Mouse (Mus musculus) spleen, postnatal 10 days (tissue): ENCODE measurements around the gene Banp.

Source experiments
- DNase-seq, 2 experiments: peaks; one replicate each; pipeline ENCODE4 v3.0.0; 2021 to 2022; ENCODE audit warnings: low spot score in 2 of 2

Banp gene

DNA sequence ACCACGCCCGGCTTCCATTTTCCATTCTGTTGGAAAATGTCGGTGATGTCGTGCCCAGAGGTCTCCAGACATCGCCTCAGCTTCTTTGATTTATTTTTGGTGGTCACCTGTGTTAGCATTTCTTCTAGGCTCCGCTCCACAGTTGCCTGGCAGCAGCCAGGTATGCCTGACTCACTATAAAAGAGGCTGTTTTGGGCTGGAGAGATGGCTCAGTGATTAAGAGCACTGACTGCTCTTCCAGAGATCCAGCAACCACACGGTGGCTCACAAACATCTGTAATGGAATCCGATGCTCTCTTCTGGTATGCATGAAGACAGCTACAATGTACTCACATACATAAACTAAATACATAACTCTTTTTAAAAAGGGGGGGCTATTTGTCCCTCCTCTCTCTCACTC, 23.3 kb upstream of the Banp start:
- DNase-seq, result no peak

DNA sequence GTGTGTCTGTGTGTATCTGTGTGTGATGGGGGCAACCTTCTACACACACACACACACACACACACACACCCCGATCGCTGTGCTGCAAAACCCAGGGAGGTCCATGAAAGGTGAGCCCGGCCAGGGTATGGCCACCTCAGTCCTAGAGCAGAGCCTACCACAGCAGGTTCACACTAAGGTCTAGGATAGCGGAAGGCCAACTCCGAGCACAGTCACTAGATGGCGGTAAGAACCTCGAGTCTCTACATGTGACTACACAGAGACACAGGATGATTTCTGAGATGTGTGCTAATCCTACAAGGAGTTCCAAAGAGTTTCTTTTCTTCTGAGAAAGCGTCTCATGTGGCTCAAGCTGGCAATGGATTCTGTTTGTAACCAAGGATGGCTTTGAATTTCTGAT, 22.2 kb upstream of the Banp start:
- peak in 1 of 2 experiments; percentile 70 for DNase-seq

DNA sequence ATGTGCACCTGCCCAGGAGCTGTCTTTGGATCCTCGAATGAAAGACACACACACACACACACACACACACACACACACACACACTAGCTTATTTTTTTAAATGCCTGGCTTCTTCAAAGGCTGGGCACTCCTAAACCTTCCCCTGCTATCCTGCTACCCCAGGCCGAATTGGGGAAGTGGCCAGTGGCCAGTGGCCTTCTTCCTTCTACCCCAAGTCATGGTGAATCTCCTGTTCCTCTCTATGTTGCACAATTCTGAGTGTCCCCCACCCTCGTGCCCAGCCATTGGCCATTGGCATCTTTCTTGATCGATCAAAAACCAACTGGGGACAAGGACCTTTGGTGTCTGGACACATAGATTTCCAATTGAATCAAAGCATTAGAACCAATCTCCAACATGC, 19.5 kb upstream of the Banp start:
- DNase-seq, result no peak

DNA sequence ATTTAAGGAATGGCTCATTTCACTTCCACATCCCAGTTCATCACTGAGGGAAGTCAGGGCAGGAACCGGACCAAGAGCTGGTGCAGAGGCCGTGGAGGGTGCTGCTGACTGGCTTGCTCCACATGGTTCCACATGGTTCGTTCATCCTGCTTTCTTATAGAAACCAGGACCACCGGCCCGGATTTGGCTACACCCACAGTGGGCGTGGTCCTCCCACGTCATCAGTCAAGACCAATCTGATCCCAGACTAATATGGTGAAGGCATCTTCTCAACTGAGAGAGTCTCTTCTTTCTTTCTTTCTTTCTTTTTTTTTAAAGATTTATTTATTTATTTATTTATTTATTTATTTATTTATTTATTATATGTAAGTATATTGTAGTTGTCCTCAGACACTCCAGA, 18.0 kb upstream of the Banp start:
- no peak for DNase-seq

- DNase-seq, result no peak
Observed at GRCm38 (mm10) chr8:121932026-121932667, 17.4 kb upstream of the Banp start.

DNA sequence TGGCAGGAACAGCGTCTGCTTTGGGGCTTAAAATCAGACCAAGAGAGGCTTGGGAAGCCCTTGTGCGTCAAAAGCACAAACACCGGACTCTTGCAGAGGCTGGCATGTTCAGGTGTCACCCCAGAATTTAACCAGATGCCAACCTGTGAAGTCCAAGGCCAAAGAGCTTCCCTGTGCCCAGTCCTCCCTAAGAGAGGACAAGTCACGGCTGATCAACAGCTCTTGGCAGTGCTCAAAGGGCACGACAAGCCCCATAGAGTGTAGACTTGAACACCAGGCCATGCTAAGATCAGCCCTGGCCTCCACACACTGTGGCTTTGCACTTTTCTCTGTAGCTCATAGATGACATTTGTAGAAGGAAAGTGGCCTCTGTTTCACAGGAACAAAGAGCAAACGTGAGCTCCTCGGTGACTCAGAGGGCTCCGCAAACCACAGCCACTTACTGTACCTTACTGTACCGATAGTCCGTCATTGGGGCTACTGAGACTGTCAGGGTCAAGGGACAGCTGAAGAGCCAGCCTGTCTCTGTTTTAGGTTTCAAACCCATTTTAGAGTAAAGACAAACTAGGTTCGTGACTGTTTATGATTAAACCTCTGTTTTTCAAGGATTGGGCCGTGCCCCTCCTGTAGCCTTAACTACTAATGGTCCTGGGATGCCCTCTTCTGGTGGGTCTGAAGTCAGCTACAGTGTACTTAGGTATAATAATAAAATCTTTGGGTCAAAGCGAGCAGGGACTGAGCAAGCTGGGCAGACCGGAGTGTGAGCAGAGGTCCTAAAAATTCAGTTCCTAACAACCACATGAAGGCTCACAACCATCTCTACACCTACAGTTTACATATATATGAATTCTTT, 16.7 kb upstream of the Banp start:
- no peak for DNase-seq

GRCm38 (mm10) chr8:121934506-121934905, 15.0 kb upstream of the Banp start:
- peak; percentile 35 to 54 for DNase-seq

GRCm38 (mm10) chr8:121934923-121935322, 14.6 kb upstream of the Banp start:
- DNase-seq, result no peak

DNA sequence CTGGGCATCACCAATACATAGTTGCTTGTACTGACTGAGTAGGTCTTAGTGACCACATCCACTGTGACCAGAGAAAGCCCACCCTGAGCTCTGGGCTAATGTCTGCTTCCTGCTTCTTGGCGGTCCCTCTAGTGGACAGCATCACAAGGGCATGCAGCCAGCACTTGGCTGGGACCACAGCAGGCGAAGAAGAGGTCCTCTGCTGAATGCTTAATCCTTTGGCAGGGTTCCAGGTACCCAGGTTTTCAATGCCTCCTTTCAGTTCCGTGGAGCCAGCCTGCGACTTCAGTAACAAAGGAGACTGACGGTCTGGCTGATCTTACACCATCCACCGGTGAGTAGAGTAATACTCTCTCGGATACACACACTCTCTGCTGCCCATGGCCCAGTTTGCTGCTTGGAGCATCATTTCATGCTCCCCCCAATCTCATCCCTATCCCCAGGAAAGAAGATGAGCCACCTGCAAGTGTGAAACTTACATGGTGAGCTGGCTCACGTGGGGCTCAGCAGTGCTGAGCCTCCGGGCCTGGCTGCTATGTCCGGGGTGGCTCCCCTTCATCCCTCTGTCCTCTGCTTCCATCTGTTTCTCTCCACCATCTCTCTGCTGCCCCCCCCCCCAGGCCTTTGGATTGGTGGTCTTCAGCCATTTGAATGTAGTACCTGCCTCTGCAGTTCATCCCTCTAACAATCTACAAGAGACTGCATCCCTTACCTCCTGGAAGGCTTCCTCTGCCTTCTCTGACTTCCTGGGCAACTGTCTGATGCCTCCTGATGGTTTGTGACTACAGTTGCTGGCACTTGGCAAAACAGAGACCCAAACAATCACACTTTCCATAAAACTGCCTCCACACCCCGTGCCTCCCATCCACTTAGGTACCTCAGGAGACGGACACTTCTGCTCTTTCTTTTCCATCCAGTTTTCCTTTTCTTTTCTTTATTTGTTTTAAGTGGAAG, 13.9 kb upstream of the Banp start:
- DNase-seq, result no peak

DNA sequence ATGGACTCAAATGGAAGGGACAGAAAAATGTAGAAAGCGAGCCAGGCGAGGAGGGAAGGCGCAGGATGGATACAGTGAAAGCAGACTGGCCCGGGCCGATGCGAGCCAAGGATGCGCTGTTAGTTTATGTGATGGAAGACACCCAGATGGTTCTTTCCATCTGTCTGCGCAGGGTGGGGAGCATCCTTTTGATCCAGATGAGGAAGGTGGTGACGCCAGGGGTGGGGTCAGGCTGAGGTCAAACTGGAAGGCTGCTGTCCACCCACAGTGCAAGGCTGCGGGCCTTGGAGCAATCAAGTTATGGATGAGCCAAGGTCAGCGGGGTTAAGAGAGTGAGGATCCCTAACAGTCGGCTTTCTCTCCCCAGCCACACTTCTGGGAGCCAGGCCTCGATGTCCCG, 13.2 kb upstream of the Banp start:
- DNase-seq, result no peak

- no peak for DNase-seq
Observed at GRCm38 (mm10) chr8:121938732-121939131, 10.8 kb upstream of the Banp start.

DNA sequence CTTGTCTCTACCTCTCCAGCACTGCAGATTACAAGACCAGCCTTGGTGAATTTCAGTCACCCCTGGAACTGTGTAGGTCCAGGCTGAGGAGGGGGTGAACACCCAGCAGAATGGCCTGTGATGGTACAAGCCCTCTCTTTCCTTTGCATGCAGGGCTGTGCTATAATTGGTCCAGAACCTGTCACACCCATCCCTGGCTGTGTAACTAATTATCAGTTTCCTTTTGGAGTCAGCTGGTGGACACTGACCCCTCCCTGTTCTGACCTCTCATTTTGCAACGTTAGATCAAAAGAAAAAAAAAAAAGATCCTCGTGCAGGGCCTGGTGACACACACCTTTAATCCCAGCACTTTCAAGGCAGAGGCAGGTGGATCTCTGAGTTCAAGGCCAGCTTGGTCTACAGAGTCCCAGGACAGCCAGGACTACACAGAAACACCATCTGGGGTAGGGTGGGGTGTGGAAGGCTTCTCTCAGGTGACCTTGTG, 6.5 kb upstream of the Banp start:
- no peak for DNase-seq

DNA sequence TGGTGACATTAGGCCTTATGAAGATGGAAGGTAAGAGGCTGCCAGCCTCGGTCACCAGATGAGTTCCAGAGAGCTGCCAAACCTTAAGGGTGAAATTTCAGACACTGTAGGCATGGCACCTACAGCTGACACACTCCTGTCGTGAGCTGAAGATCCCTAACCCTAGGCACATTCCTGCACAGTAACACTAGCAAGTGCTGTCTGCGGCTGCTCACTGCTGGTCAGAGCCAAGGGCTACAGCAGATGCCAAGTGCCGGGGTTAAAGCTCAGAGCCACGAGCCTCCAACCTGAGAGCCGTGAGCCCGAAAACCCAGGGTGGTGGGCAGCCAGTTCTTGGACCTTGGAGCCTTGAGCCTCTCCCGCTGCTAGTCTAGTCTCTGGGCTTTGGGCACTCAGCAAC, 5.8 kb upstream of the Banp start:
- DNase-seq, result no peak

GRCm38 (mm10) chr8:121944831-121945230, 4.7 kb upstream of the Banp start, which contains the start of gene Car5a:
Gene Car5a (minus strand): TSS chr8:121944904.
- no peak for DNase-seq

- no peak for DNase-seq
Observed at GRCm38 (mm10) chr8:121946351-121946750, 3.2 kb upstream of the Banp start.

DNA sequence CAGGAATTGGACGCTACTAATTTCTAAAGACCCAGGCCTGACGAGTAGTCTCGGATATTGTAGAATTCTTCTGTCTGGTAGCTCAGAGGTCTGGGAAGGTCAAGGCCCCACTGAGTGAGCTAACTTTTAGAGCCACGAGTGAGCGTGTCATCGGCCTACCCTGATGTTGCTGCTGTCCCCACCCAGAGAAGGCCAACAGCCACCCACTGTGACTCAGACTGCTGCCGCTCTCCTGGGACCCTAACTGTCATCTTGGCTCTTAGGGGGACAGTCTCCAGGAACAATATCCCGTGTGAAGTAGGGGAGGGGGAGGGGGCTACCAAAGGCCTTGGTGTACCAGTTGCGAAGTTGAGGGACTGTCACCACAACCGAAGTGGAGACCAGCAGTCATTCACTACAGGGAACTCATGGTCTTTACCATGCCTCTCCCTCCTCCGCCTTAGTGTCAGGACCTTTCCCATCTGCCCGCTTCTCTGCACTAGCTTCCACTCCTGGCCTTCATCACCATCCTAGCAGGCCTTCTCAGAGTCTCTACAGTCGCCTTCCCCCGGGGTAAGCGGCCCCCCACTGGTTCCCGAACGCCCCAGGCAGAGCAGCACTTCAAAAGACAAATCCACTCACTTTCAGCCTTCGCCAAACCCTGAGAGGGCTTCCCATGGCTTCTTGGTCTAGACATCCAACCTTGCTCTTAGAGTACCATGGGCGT, 2.4 kb upstream of the Banp start:
- no peak for DNase-seq

- DNase-seq, result peak; percentile 86 to 94
Observed at GRCm38 (mm10) chr8:121947753-121948141, 1.8 kb upstream of the Banp start.

DNA sequence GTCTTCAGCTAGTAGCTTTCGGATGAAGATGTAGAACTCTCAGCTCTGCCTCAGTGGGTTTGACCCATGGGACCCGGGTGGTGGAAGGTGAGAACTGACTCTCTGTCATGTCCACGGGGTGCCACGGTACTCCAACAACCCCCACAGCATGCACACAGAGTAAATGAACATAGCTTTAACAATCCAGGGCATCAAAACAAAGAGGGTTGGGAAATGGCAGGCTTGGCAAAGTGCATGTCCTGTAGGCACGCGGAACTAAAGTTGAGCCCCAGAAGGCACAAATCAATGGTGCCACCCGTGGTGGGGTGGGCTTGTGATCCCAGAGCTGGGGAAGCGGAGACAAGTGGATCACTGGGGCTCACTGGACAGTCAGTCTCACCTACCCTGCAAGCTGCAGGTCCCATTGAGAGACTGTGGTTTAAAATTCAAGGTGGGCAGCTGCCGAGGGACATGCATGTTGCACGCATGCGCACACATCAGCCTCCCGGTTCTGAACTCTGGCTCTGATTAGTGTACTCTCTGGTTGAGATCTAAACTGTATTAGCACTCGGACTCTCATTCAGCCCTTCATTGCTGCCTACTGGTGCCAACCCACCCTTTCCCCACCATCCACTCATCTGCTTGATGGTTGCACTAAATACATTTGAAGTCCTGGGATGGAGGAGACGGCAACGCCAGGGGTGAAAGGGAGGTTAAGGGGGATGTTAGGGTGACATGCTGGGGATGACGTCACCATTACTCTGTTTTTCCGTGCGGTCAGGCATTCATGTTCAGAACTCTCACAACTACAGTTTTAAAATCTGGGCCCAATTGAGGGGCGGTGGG, 1.0 kb upstream of the Banp start:
- DNase-seq, result peak in 1 of 2 experiments; percentile 36

DNA sequence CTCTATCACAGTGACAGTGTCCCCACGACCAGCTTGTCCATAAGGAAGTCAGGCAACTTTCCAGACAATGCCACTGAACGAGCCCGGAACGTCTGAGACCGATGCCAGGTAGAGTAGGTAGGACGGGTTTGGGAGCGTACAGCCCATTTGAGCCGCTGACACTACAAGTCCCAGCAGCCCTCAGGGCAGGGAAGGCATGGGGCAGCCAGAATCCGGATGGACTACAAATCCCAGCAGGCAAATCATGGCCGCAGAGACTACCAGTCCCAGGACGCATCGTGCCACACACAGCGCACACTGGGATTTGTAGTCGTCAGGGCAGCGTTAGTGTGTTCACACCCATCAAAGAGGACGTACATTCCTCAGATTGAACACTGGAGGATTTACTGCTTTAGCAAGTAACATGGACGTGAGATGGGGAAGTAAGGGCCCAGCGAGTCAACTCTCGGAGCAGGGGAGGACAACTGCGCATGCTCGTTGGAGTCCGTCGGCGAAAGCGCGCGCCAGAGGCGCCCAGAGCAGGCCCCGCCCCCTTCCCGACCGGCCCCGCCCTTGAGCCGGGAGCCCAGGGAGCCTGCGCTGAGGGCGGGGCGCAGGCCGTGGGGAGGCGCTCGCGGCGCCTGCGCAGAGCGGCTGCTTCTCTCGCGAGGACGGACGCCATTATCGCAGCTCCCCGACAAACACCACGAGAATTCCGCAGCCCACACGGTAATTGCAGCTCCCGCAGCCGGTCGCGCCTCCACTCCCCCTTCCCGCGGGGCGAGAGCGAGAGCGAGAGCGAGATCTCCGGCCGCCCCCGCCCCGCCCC, 595 bp downstream of the Banp start:
- peak; percentile 99 to 100 for DNase-seq
